Mouse (Mus musculus): ENCODE measurements at regions not wholly inside any gene's neighbourhood (a gene's known extent, or its start where the extent isn't known, plus 50 kb on each side); places are given as distances from the start of the nearest gene placed in this dataset.
A peak's percentile ranks its signal among the peaks of the same experiment; 100 is the strongest.

- no peaks in the 10 kb centered on the region for H3K36me3 ChIP-seq (ENCODE audit: control insufficient read depth, insufficient read depth, low read length)
- no peaks in the 10 kb centered on the region for H3K27me3 ChIP-seq (ENCODE audit: control insufficient read depth, insufficient read depth, low read length)
- H3K9me3 ChIP-seq (ENCODE audit: control insufficient read depth, low read length), result no peaks in the 10 kb centered on the region
- peak; percentile 37 for DNase-seq
- H3K4me3 ChIP-seq (replicated peaks; ENCODE audit: low read depth, low read length), result no peak overlapping the region
- ATAC-seq (ENCODE audit: low FRiP score, low TSS enrichment), result no peak
- 39% methylated on average over 3 of the region's 3 CpGs for WGBS
- H3K4me2 ChIP-seq (ENCODE audit: low read length), result no peak overlapping the region
- 0 out of 2 replicates have a peak, but pooled peaks cover 10% of the 10 kb centered on the region for H3K4me1 ChIP-seq (ENCODE audit: control insufficient read depth, insufficient read depth, low read length)
- H3K9ac ChIP-seq (replicated peaks; ENCODE audit: low read length), result no peak overlapping the region
- peak overlapping the region; percentile 66 for H3K27ac ChIP-seq (replicated peaks; ENCODE audit: low read depth, low read length)
Measured at GRCm38 (mm10) chr10:126793136-126793535, 108.0 kb downstream of the Atp23 start.

- DNase-seq (peak; percentile 68), ATAC-seq (ENCODE audit: low FRiP score, low TSS enrichment) (peak; percentile 75)
- H3K4me3 ChIP-seq (replicated peaks; ENCODE audit: low read depth, low read length), result no peak overlapping the region
- WGBS, result 22% methylated on average over 10 of the region's 10 CpGs
- H3K4me1 ChIP-seq (ENCODE audit: control insufficient read depth, insufficient read depth, low read length), result 0 out of 2 replicates have a peak, but pooled peaks cover 10% of the 10 kb centered on the region
- no peaks in the 10 kb centered on the region for H3K9me3 ChIP-seq (ENCODE audit: control insufficient read depth, low read length)
- no peaks in the 10 kb centered on the region for H3K36me3 ChIP-seq (ENCODE audit: control insufficient read depth, insufficient read depth, low read length)
- peak overlapping the region; percentile 66 for H3K27ac ChIP-seq (replicated peaks; ENCODE audit: low read depth, low read length)
- H3K27me3 ChIP-seq (ENCODE audit: control insufficient read depth, insufficient read depth, low read length), result no peaks in the 10 kb centered on the region
- no peak overlapping the region for H3K4me2 ChIP-seq (ENCODE audit: low read length)
- no peak overlapping the region for H3K9ac ChIP-seq (replicated peaks; ENCODE audit: low read length)
Measured at GRCm38 (mm10) chr10:126792371-126792835, 108.8 kb downstream of the Atp23 start.

- ATAC-seq (ENCODE audit: low FRiP score, low TSS enrichment) (no peak; the same call in 1 of the 2 replicates), DNase-seq (peak; percentile 41)
- no peaks in the 10 kb centered on the region for H3K9me3 ChIP-seq (ENCODE audit: control insufficient read depth, low read length)
- no peak overlapping the region for H3K9ac ChIP-seq (replicated peaks; ENCODE audit: low read length)
- H3K36me3 ChIP-seq (ENCODE audit: control insufficient read depth, insufficient read depth, low read length), result no peaks in the 10 kb centered on the region
- H3K4me2 ChIP-seq (ENCODE audit: low read length), result no peak overlapping the region
- 59% methylated on average over 5 of the region's 5 CpGs for WGBS
- H3K4me3 ChIP-seq (replicated peaks; ENCODE audit: low read depth, low read length), result no peak overlapping the region
- H3K27me3 ChIP-seq (ENCODE audit: control insufficient read depth, insufficient read depth, low read length), result no peaks in the 10 kb centered on the region
- H3K4me1 ChIP-seq (ENCODE audit: control insufficient read depth, insufficient read depth, low read length), result 0 out of 2 replicates have a peak, but pooled peaks cover 9% of the 10 kb centered on the region
- no peak overlapping the region for H3K27ac ChIP-seq (replicated peaks; ENCODE audit: low read depth, low read length)
Measured at GRCm38 (mm10) chr10:126788277-126788676, 112.9 kb downstream of the Atp23 start.

- no peak overlapping the region for H3K4me3 ChIP-seq (replicated peaks; ENCODE audit: low read depth, low read length)
- no peak overlapping the region for H3K4me2 ChIP-seq (ENCODE audit: low read length)
- WGBS, result 92% methylated on average over 8 of the region's 8 CpGs
- no peaks in the 10 kb centered on the region for H3K36me3 ChIP-seq (ENCODE audit: control insufficient read depth, insufficient read depth, low read length)
- no peak overlapping the region for H3K27ac ChIP-seq (replicated peaks; ENCODE audit: low read depth, low read length)
- H3K9me3 ChIP-seq (ENCODE audit: control insufficient read depth, low read length), result no peaks in the 10 kb centered on the region
- no peak for DNase-seq
- no peak overlapping the region for H3K9ac ChIP-seq (replicated peaks; ENCODE audit: low read length)
- no peak for ATAC-seq (ENCODE audit: low FRiP score, low TSS enrichment)
- H3K4me1 ChIP-seq (ENCODE audit: control insufficient read depth, insufficient read depth, low read length), result no peaks in the 10 kb centered on the region
- H3K27me3 ChIP-seq (ENCODE audit: control insufficient read depth, insufficient read depth, low read length), result no peaks in the 10 kb centered on the region
Measured at GRCm38 (mm10) chr10:126783161-126783560, 118.0 kb downstream of the Atp23 start.

- no peak for ATAC-seq (ENCODE audit: low FRiP score, low TSS enrichment)
- H3K27me3 ChIP-seq (ENCODE audit: control insufficient read depth, insufficient read depth, low read length), result no peaks in the 10 kb centered on the region
- WGBS, result 84% methylated on average over 3 of the region's 3 CpGs
- H3K4me3 ChIP-seq (replicated peaks; ENCODE audit: low read depth, low read length), result no peak overlapping the region
- H3K36me3 ChIP-seq (ENCODE audit: control insufficient read depth, insufficient read depth, low read length), result no peaks in the 10 kb centered on the region
- H3K27ac ChIP-seq (replicated peaks; ENCODE audit: low read depth, low read length), result no peak overlapping the region
- no peak overlapping the region for H3K9ac ChIP-seq (replicated peaks; ENCODE audit: low read length)
- no peak for DNase-seq
- no peaks in the 10 kb centered on the region for H3K4me1 ChIP-seq (ENCODE audit: control insufficient read depth, insufficient read depth, low read length)
- H3K4me2 ChIP-seq (ENCODE audit: low read length), result no peak overlapping the region
- no peaks in the 10 kb centered on the region for H3K9me3 ChIP-seq (ENCODE audit: control insufficient read depth, low read length)
Measured at GRCm38 (mm10) chr10:126776603-126777002, 124.6 kb downstream of the Atp23 start.

- Histone ChIP-seq H3K27me3 (ENCODE audit: control insufficient read depth, insufficient read depth, low read length) (no peaks in the 10 kb centered on the region), H3K4me1 (ENCODE audit: control insufficient read depth, insufficient read depth, low read length) (no peaks in the 10 kb centered on the region), H3K4me2 (ENCODE audit: low read length) (no peak overlapping the region), H3K9me3 (ENCODE audit: control insufficient read depth, low read length) (no peaks in the 10 kb centered on the region), H3K4me3 (replicated peaks; ENCODE audit: low read depth, low read length) (no peak overlapping the region), H3K9ac (replicated peaks; ENCODE audit: low read length) (no peak overlapping the region), H3K27ac (replicated peaks; ENCODE audit: low read depth, low read length) (no peak overlapping the region), H3K36me3 (ENCODE audit: control insufficient read depth, insufficient read depth, low read length) (no peaks in the 10 kb centered on the region)
- DNase-seq (no peak), ATAC-seq (ENCODE audit: low FRiP score, low TSS enrichment) (no peak)
- WGBS, result 81% methylated on average over 13 of the region's 13 CpGs
Measured at GRCm38 (mm10) chr10:126775946-126776345, 125.2 kb downstream of the Atp23 start.

- DNase-seq (no peak), ATAC-seq (ENCODE audit: low FRiP score, low TSS enrichment) (no peak)
- Histone ChIP-seq H3K4me2 (ENCODE audit: low read length) (no peak overlapping the region), H3K27ac (replicated peaks; ENCODE audit: low read depth, low read length) (no peak overlapping the region), H3K4me1 (ENCODE audit: control insufficient read depth, insufficient read depth, low read length) (no peaks in the 10 kb centered on the region), H3K27me3 (ENCODE audit: control insufficient read depth, insufficient read depth, low read length) (no peaks in the 10 kb centered on the region), H3K9ac (replicated peaks; ENCODE audit: low read length) (no peak overlapping the region), H3K9me3 (ENCODE audit: control insufficient read depth, low read length) (no peaks in the 10 kb centered on the region), H3K4me3 (replicated peaks; ENCODE audit: low read depth, low read length) (no peak overlapping the region), H3K36me3 (ENCODE audit: control insufficient read depth, insufficient read depth, low read length) (no peaks in the 10 kb centered on the region)
- WGBS, result 92% methylated on average over 6 of the region's 6 CpGs
Measured at GRCm38 (mm10) chr10:126770446-126771020, 130.6 kb downstream of the Atp23 start.

GRCm38 (mm10) chr10:126765648-126766047, 135.5 kb downstream of the Atp23 start:
- H3K4me1 ChIP-seq (ENCODE audit: control insufficient read depth, insufficient read depth, low read length), result no peaks in the 10 kb centered on the region
- no peak overlapping the region for H3K4me2 ChIP-seq (ENCODE audit: low read length)
- no peak overlapping the region for H3K9ac ChIP-seq (replicated peaks; ENCODE audit: low read length)
- no peaks in the 10 kb centered on the region for H3K27me3 ChIP-seq (ENCODE audit: control insufficient read depth, insufficient read depth, low read length)
- no peak overlapping the region for H3K4me3 ChIP-seq (replicated peaks; ENCODE audit: low read depth, low read length)
- no peak overlapping the region for H3K27ac ChIP-seq (replicated peaks; ENCODE audit: low read depth, low read length)
- DNase-seq (no peak), ATAC-seq (ENCODE audit: low FRiP score, low TSS enrichment) (no peak)
- H3K36me3 ChIP-seq (ENCODE audit: control insufficient read depth, insufficient read depth, low read length), result no peaks in the 10 kb centered on the region
- H3K9me3 ChIP-seq (ENCODE audit: control insufficient read depth, low read length), result no peaks in the 10 kb centered on the region
- 75% methylated on average over 2 of the region's 2 CpGs for WGBS

- 75% methylated on average over 8 of the region's 8 CpGs for WGBS
- no peaks in the 10 kb centered on the region for H3K4me1 ChIP-seq (ENCODE audit: control insufficient read depth, insufficient read depth, low read length)
- no peaks in the 10 kb centered on the region for H3K27me3 ChIP-seq (ENCODE audit: control insufficient read depth, insufficient read depth, low read length)
- H3K9ac ChIP-seq (replicated peaks; ENCODE audit: low read length), result no peak overlapping the region
- no peak overlapping the region for H3K4me2 ChIP-seq (ENCODE audit: low read length)
- H3K4me3 ChIP-seq (replicated peaks; ENCODE audit: low read depth, low read length), result no peak overlapping the region
- no peak for ATAC-seq (ENCODE audit: low FRiP score, low TSS enrichment)
- no peak overlapping the region for H3K27ac ChIP-seq (replicated peaks; ENCODE audit: low read depth, low read length)
- H3K36me3 ChIP-seq (ENCODE audit: control insufficient read depth, insufficient read depth, low read length), result no peaks in the 10 kb centered on the region
- H3K9me3 ChIP-seq (ENCODE audit: control insufficient read depth, low read length), result no peaks in the 10 kb centered on the region
- no peak for DNase-seq
Measured at GRCm38 (mm10) chr10:126764740-126765139, 136.4 kb downstream of the Atp23 start.

All from midbrain, embryonic 14.5 days (tissue).